Mouse (Mus musculus): ENCODE measurements around the gene Cct8. TPM values are rescaled to one million over a fixed set of nuclear protein-coding genes. Genes with fewer than 3 reads are reported as not detected.

The Cct8 gene
- total RNA-seq, 2 experiments from 2014 or later, result 105 to 164 TPM

GRCm38 (mm10) chr16:87453226-87453625, 42.4 kb downstream of the Cct8 start:
- ATAC-seq (replicated peaks; ENCODE audit: low FRiP score, poor library complexity, severe bottlenecking), result no peak

- ATAC-seq (replicated peaks; ENCODE audit: low FRiP score, poor library complexity, severe bottlenecking), result no peak
Measured at GRCm38 (mm10) chr16:87445528-87445927, 50.1 kb downstream of the Cct8 start.

- no peak for ATAC-seq (replicated peaks; ENCODE audit: low FRiP score, poor library complexity, severe bottlenecking)
Measured at GRCm38 (mm10) chr16:87445110-87445509, 50.6 kb downstream of the Cct8 start.

- no peak for ATAC-seq (replicated peaks; ENCODE audit: low FRiP score, poor library complexity, severe bottlenecking)
Measured at GRCm38 (mm10) chr16:87444071-87444470, 51.6 kb downstream of the Cct8 start.

GRCm38 (mm10) chr16:87443245-87443644, 52.4 kb downstream of the Cct8 start:
- no peak for ATAC-seq (replicated peaks; ENCODE audit: low FRiP score, poor library complexity, severe bottlenecking)

- no peak for ATAC-seq (replicated peaks; ENCODE audit: low FRiP score, poor library complexity, severe bottlenecking)
Measured at GRCm38 (mm10) chr16:87442291-87442690, 53.4 kb downstream of the Cct8 start.

GRCm38 (mm10) chr16:87441089-87441488, 54.6 kb downstream of the Cct8 start:
- ATAC-seq (replicated peaks; ENCODE audit: low FRiP score, poor library complexity, severe bottlenecking), result 0 out of 2 replicates have a peak, but pooled peaks have one; percentile 39

GRCm38 (mm10) chr16:87440184-87440686, 55.4 kb downstream of the Cct8 start, which contains the start of gene Rwdd2b:
Gene Rwdd2b (minus strand): TSS chr16:87440573.
- ATAC-seq (replicated peaks; ENCODE audit: low FRiP score, poor library complexity, severe bottlenecking), result peak; percentile 97

- ATAC-seq (replicated peaks; ENCODE audit: low FRiP score, poor library complexity, severe bottlenecking), result no peak
Measured at GRCm38 (mm10) chr16:87438697-87439096, 57.0 kb downstream of the Cct8 start.

- ATAC-seq (replicated peaks; ENCODE audit: low FRiP score, poor library complexity, severe bottlenecking), result no peak
Measured at GRCm38 (mm10) chr16:87437096-87437495, 58.6 kb downstream of the Cct8 start.

- no peak for ATAC-seq (replicated peaks; ENCODE audit: low FRiP score, poor library complexity, severe bottlenecking)
Measured at GRCm38 (mm10) chr16:87435411-87436205, 60.1 kb downstream of the Cct8 start.

GRCm38 (mm10) chr16:87434946-87435345, 60.7 kb downstream of the Cct8 start:
- ATAC-seq (replicated peaks; ENCODE audit: low FRiP score, poor library complexity, severe bottlenecking), result no peak

GRCm38 (mm10) chr16:87434266-87434665, 61.4 kb downstream of the Cct8 start:
- ATAC-seq (replicated peaks; ENCODE audit: low FRiP score, poor library complexity, severe bottlenecking), result no peak

Other genes with a start within 250 kb of the Cct8 start
- gene N6amt1, start 141.7 kb downstream of the Cct8 start, total RNA-seq (2015; ENCODE audit: low replicate concordance), result 3.3 and 6.9 TPM in 2 replicates
- gene N6amt1, start 141.7 kb downstream of the Cct8 start, total RNA-seq (2017; ENCODE audit: low replicate concordance), result 0.43 and 3.6 TPM in 2 replicates
- gene Ltn1, start 63.3 kb downstream of the Cct8 start, total RNA-seq (2015; ENCODE audit: low replicate concordance), result 4.2 and 7.1 TPM in 2 replicates
- 8.2 and 8.5 TPM in 2 replicates for gene Ltn1, start 63.3 kb downstream of the Cct8 start, total RNA-seq (2017; ENCODE audit: low replicate concordance)
- gene Rwdd2b, start 55.3 kb downstream of the Cct8 start, total RNA-seq (2015; ENCODE audit: low replicate concordance), result 0.38 and 3.3 TPM in 2 replicates
- 1.7 and 3.0 TPM in 2 replicates for gene Rwdd2b, start 55.3 kb downstream of the Cct8 start, total RNA-seq (2017; ENCODE audit: low replicate concordance)
- 14.4 and 52.5 TPM in 2 replicates for gene Usp16, start 41.2 kb downstream of the Cct8 start, total RNA-seq (2015; ENCODE audit: low replicate concordance)
- gene Usp16, start 41.2 kb downstream of the Cct8 start, total RNA-seq (2017; ENCODE audit: low replicate concordance), result 9.0 and 14.2 TPM in 2 replicates
- gene Map3k7cl, start 57.5 kb upstream of the Cct8 start, total RNA-seq (2015; ENCODE audit: low replicate concordance), result not detected in 2 replicates
- gene Map3k7cl, start 57.5 kb upstream of the Cct8 start, total RNA-seq (2017; ENCODE audit: low replicate concordance), result not detected in 2 replicates
- 25.7 and 53.4 TPM in 2 replicates for gene Bach1, start 203.1 kb upstream of the Cct8 start, total RNA-seq (2015; ENCODE audit: low replicate concordance)
- gene Bach1, start 203.1 kb upstream of the Cct8 start, total RNA-seq (2017; ENCODE audit: low replicate concordance), result 57.3 and 58.4 TPM in 2 replicates